Mouse (Mus musculus) Patski (cell line): ENCODE data around the gene Cd55b. TPM values are rescaled to one million over a fixed set of nuclear protein-coding genes. Genes with fewer than 3 reads are reported as not detected.
"Not testable (repeated sequence)": the region's sequence is repeated elsewhere in the genome, so short reads cannot be mapped to it uniquely, and the experiment has no call there.

Experiments
- ATAC-seq: fragments of 100-300 bp; one replicate; pipeline ENCODE4 v1.8.0; 2021
- CTCF ChIA-PET: fragments of 350-600 bp; sonication (Branson Sonifier 250); formaldehyde crosslinking; loops from one replicate; lab custom pipeline; 2022; ENCODE audit warnings: inconsistent platforms; lab: Charles Lee
- POLR2A ChIA-PET: fragments of 350-600 bp; sonication (Branson Sonifier 250); formaldehyde crosslinking; loops from one replicate; lab custom pipeline; 2022; ENCODE audit warnings: antibody characterized with exemption, inconsistent platforms; lab: Charles Lee
- DNase-seq: peaks from one replicate; pipeline ENCODE4 v3.0.0-alpha.2; 2011; ENCODE audit warnings: low read depth, low spot score
- H3K27me3 ChIP-seq: fragments of 371-371 bp; one replicate; pipeline ENCODE4 v1.5.1; 2021
- CTCF ChIP-seq: fragments of 100-300 bp; IDR thresholded peaks from one replicate; pipeline ENCODE4 v1.5.1; 2021
- in situ Hi-C: fragments of 300-500 bp; cut with MboI; formaldehyde crosslinking; loops from 3 replicates; pipeline ENCODE4 v1.11.1; 2018; ENCODE audit warnings: low pct_unique_long_range_greater_than_20kb, mixed read lengths
- polyA plus RNA-seq: library from polyadenylated mRNA; unstranded; gene quantifications from one replicate; pipeline ENCODE4 v1.2.3, GENCODE M21; 2021

The Cd55b gene
- 0.21 TPM for polyA plus RNA-seq

- no peak for TF ChIP-seq CTCF
- H3K27me3 ChIP-seq, result no peaks in the 10 kb centered on the region
- CTCF ChIA-PET, result no interaction called here
- ATAC-seq (no peak), DNase-seq (no peak)
- POLR2A ChIA-PET, result no interaction called here
- in situ Hi-C loops, result no loop called here
Observed at GRCm38 (mm10) chr1:130422664-130423111, at the start of gene Cd55b. Cd55b (minus strand) TSS chr1:130423009.

DNA sequence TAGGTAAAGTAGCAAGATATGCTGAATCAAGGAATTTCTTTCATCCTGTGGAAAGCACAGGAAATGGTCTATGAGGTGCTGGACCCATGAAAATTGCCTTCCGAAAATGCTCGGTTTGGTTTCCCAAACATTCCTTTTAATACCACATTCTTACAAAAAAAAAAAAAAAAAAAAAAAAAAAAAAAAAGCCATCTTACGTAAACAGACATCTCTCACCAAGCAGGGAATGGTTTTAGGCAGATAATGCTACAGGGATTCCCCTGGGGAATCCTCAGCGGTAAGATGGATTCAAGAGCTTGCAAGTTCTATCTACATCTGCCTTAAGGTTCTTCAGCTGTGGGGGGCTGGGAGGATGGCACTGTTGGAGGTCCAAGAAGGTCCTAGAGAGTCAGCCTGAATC lies 47.3 kb upstream of the Cd55b start:
- no peak for ATAC-seq
- CTCF ChIA-PET, result interaction anchor here (0.7 kb wide), 1 partner anchor 16 kb away, joined by 4 read pairs; no protein-coding TSS in a partner anchor
- no peak for TF ChIP-seq CTCF
- H3K27me3 ChIP-seq, result no peaks in the 10 kb centered on the region
- in situ Hi-C loops, result no loop called here
- no peak for DNase-seq
- POLR2A ChIA-PET, result no interaction called here

DNA sequence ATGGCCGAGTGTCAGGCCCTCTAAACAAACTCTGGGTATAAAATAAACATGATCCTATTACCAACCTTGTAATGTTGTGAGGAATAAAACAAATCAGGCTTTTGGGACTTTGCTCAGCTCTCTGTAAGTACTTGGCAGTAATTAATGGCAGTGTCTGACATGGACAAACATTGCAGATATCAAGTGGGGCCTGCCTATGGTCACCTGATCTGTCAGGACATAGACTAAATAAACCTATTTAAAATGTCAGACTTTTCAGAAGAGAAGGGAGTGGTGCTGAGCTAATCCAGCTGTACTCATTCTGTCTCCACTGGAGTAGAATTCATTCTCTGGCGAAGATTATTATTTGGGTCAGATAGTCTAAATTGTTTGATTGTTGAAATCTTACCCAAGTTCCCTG lies 44.6 kb upstream of the Cd55b start:
- POLR2A ChIA-PET, result no interaction called here
- in situ Hi-C loops, result no loop called here
- TF ChIP-seq CTCF, result no peak
- H3K27me3 ChIP-seq, result no peaks in the 10 kb centered on the region
- ATAC-seq (no peak), DNase-seq (no peak)
- CTCF ChIA-PET, result no interaction called here

GRCm38 (mm10) chr1:130464173-130464572 lies 41.4 kb upstream of the Cd55b start:
- CTCF ChIA-PET, result no interaction called here
- in situ Hi-C loops, result no loop called here
- H3K27me3 ChIP-seq, result no peaks in the 10 kb centered on the region
- no peak for DNase-seq
- no peak for TF ChIP-seq CTCF
- no peak for ATAC-seq
- POLR2A ChIA-PET, result no interaction called here

GRCm38 (mm10) chr1:130462867-130463266 lies 40.1 kb upstream of the Cd55b start:
- TF ChIP-seq CTCF, result no peak
- in situ Hi-C loops, result no loop called here
- peak; percentile 24 for ATAC-seq
- POLR2A ChIA-PET, result no interaction called here
- CTCF ChIA-PET, result interaction anchor here (0.8 to 1.2 kb wide), 2 partner anchors 12 to 85 kb away, joined by 3 to 4 read pairs; no protein-coding TSS in a partner anchor
- H3K27me3 ChIP-seq, result no peaks in the 10 kb centered on the region
- DNase-seq, result no peak

DNA sequence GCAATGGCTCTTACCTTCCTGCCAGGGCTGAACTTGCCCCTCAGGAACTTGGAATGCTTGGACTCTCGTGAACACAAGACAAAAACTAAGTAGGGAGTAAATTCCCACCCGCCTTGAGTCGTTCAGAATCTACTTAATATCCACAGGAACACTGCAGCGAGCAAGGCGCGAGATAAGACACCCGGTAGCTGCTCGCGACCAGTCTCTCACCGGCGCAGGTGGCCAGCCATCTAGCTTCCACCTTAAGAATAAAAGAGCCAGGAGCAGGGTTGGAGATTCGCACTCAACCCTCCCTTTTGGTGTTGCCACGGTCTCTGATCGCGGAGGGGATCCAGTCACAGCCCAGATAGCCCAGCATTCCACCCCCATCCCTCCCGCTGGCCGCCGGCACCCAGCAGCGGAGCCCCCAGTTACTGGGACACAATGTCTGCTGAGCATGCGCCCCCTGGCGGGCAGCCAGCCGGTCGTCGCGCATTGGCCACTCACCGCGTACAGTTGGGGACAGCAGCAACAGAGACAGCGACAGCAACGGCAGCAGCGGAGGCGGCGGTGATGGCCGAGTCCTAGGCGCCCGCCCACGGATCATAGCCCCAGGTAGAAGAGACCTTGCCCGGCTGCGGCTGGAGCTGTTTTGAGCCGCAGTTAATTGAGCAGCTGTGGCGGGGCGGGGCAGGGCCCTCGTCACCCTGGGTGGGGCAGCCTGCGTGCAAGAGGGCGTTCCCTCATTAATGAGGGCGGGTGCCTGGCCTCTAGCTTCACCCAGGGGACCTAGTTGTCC lies 39.5 kb upstream of the Cd55b start, which contains the start of gene Cd55:
Cd55 (minus strand) TSS at position 661 of the 778 bp plus-strand sequence.
- in situ Hi-C loops, result no loop called here
- no peaks in the 10 kb centered on the region for H3K27me3 ChIP-seq
- peak; percentile 94 for TF ChIP-seq CTCF
- ATAC-seq, result peak; percentile 70
- POLR2A ChIA-PET, result no interaction called here
- CTCF ChIA-PET, result interaction anchor here (1.2 kb wide), 1 partner anchor 86 kb away, joined by 3 read pairs; no protein-coding TSS in a partner anchor
- no peak for DNase-seq

GRCm38 (mm10) chr1:130455111-130455510 lies 32.3 kb upstream of the Cd55b start:
- H3K27me3 ChIP-seq, result peaks cover 6% of the 10 kb centered on the region
- DNase-seq (no peak), ATAC-seq (no peak)
- ChIA-PET CTCF (no interaction called here), POLR2A (no interaction called here)
- in situ Hi-C loops, result loop anchor here (5.0 kb wide), 1 partner anchor 38 kb away; no protein-coding TSS in a partner anchor
- no peak for TF ChIP-seq CTCF

GRCm38 (mm10) chr1:130442930-130443329 lies 20.1 kb upstream of the Cd55b start:
- CTCF ChIA-PET, DNase-seq, POLR2A ChIA-PET, ATAC-seq, H3K27me3 ChIP-seq: not testable (repeated sequence)
- in situ Hi-C loops, result loop anchor here (5.0 kb wide), 1 partner anchor 46 kb away; no protein-coding TSS in a partner anchor

- in situ Hi-C loops, result no loop called here
- no peak for TF ChIP-seq CTCF
- DNase-seq (no peak), ATAC-seq (no peak)
- POLR2A ChIA-PET, result no interaction called here
- no peaks in the 10 kb centered on the region for H3K27me3 ChIP-seq
- CTCF ChIA-PET, result no interaction called here
Observed at GRCm38 (mm10) chr1:130430920-130431319, 8.1 kb upstream of the Cd55b start.

DNA sequence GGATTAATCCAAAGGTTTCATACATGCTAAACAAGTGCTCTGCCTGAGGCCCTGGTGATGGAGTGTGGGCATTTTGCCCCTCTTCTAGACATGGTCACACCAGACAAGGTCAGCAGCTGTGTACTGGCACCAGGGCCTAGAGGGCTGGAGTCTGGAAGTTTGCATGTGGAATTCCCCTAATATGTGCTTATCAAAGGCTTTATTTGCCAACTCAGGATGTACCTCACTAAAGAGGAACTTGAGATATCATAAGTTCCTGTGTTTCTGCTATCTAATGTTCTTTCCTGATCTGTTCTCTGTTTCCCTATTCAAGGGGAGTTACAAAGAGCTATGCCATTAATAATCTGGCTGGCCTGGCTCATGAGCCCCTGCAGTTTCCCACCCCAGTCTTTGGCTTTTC lies 5.9 kb upstream of the Cd55b start:
- H3K27me3 ChIP-seq, in situ Hi-C loops, POLR2A ChIA-PET, CTCF ChIA-PET, DNase-seq, ATAC-seq: not testable (repeated sequence)

- POLR2A ChIA-PET, in situ Hi-C loops, ATAC-seq, H3K27me3 ChIP-seq, DNase-seq: not testable (repeated sequence)
- CTCF ChIA-PET, result interaction anchor here (0.6 kb wide), 1 partner anchor 184 kb away, joined by 3 read pairs; no protein-coding TSS in a partner anchor
Observed at GRCm38 (mm10) chr1:130427175-130427853, 4.5 kb upstream of the Cd55b start.

DNA sequence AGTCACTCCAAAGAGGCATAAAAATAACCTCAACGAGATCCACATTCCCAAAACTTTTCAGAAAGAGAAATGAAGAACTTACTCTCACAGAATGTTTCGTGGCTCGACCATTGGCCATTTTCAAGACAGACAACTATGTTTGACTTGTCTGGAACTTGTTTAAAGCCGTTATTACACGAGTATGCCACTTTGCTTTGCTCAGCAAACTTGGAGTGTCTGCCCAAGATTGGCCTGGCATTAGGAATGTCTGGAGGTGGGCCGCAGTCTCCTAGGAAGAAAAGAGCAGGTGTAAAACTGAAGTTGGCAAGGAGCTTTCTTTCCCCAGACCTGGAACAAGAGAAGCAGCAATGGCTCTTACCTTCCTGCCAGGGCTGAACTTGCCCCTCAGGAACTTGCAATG lies 776 bp downstream of the Cd55b start:
- H3K27me3 ChIP-seq, DNase-seq, POLR2A ChIA-PET, ATAC-seq, in situ Hi-C loops, CTCF ChIA-PET: not testable (repeated sequence)

DNA sequence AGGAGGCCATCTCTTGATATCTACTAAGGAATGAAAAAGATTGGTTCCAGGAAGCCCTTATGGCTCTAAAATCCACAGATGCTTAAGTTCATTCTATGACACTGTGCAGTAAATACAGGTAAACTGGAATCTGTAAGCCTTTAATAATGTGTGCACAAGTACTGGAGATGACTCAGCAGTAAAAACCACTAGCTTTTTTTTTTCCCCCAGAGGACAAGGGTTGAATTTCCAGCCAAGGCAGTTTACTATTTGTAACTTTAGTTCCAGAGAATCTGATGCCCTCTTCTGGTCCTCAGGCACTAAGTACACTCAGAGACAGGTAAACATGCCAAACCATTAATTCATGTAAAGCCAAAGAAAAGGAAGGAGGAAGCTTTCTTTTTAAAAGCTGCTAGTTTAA lies 25.7 kb downstream of the Cd55b start:
- POLR2A ChIA-PET, ATAC-seq, H3K27me3 ChIP-seq, DNase-seq: not testable (repeated sequence)
- in situ Hi-C loops, result loop anchor here (5.0 kb wide), 1 partner anchor 45 kb away; no protein-coding TSS in a partner anchor
- CTCF ChIA-PET, result interaction anchor here (1.6 kb wide), 1 partner anchor 25 kb away, joined by 3 read pairs; no protein-coding TSS in a partner anchor

DNA sequence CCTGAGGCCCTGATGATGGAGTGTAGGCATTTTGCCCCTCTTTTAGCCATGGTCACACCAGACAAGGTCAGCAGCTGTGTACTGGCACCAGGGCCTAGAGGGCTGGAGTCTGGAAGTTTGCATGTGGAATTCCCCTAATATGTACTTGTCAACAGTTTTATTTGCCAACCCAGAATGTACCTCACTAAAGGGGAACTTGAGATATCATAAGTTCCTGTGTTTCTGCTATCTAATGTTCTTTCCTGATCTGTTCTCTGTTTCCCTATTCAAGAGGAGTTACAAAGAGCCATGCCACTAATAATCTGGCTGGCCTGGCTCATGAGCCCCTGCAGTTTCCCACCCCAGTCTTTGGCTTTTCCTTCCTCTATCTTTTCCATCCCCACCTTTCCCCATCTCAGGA lies 35.5 kb downstream of the Cd55b start:
- CTCF ChIA-PET, H3K27me3 ChIP-seq, ATAC-seq, POLR2A ChIA-PET, DNase-seq, in situ Hi-C loops: not testable (repeated sequence)
